Mouse (Mus musculus) kidney, embryonic 16.5 days (tissue): ENCODE measurements around the gene Pibf1. TPM values are rescaled to one million over a fixed set of nuclear protein-coding genes. Genes with fewer than 3 reads are reported as not detected.

Experiments used
- ATAC-seq: fragments of 200-750 bp; cut with Nextera tagmentation; 2 replicates; pipeline ENCODE4 v1.8.0; 2017; ENCODE audit warnings: moderate TSS enrichment; ENCODE audit not compliant: low FRiP score, low TSS enrichment
- H3K27ac ChIP-seq: fragments of 300-500 bp; sonication (generic); 2 replicates; pipeline ENCODE4 v1.5.1; 2014; ENCODE audit warnings: low read length
- H3K27me3 ChIP-seq: fragments of 300-500 bp; sonication (generic); 2 replicates; pipeline ENCODE4 v1.6.1; 2014; ENCODE audit warnings: low read length, control low read depth, mixed read lengths; ENCODE audit not compliant: insufficient read depth
- H3K36me3 ChIP-seq: fragments of 300-500 bp; sonication (generic); 2 replicates; pipeline ENCODE4 v1.6.1; 2014; ENCODE audit warnings: low read length, control low read depth, mixed read lengths; ENCODE audit not compliant: insufficient read depth
- H3K4me1 ChIP-seq: fragments of 300-500 bp; sonication (generic); 2 replicates; pipeline ENCODE4 v1.6.1; 2014; ENCODE audit warnings: low read length, control low read depth, mixed read lengths; ENCODE audit not compliant: insufficient read depth
- H3K4me2 ChIP-seq: fragments of 300-500 bp; sonication (generic); replicated peaks from 2 replicates; pipeline ENCODE4 v1.6.1; 2014; ENCODE audit warnings: low read depth, low read length
- H3K4me3 ChIP-seq: fragments of 300-500 bp; sonication (generic); 2 replicates; pipeline ENCODE4 v1.5.1; 2014; ENCODE audit warnings: mild to moderate bottlenecking, low read length
- H3K9ac ChIP-seq: fragments of 300-500 bp; sonication (generic); replicated peaks from 2 replicates; pipeline ENCODE4 v1.6.1; 2014; ENCODE audit warnings: low read length
- H3K9me3 ChIP-seq: fragments of 300-500 bp; sonication (generic); 2 replicates; pipeline ENCODE4 v1.6.1; 2016; ENCODE audit warnings: low read length, control low read depth
- WGBS: fragments of 180-500 bp; shearing (Covaris S2); extraction: QIAGEN DNeasy Blood & Tissue Kit; methylation state at CpG from one replicate; pipeline ENCODE4 v1.1.7; 2014; 5-methylcytosine and 5-hydroxymethylcytosine counted together
- polyA plus RNA-seq: library from polyadenylated mRNA; unstranded; fragments of >200 nt; fragmentation: Nextera tagmentation; extraction: Ambion mirVana; gene quantifications from 2 replicates; pipeline ENCODE4 v1.2.1, GENCODE M21; 2015

Pibf1 gene
- polyA plus RNA-seq, 1 experiment from 2014 or later = 18.4 TPM

- Histone ChIP-seq H3K4me3 (no peak overlapping the region), H3K9me3 (no peaks in the 10 kb centered on the region), H3K4me1 (no peaks in the 10 kb centered on the region), H3K27ac (no peak overlapping the region), H3K36me3 (peaks cover 45% of the 10 kb centered on the region), H3K9ac (no peak overlapping the region), H3K4me2 (no peak overlapping the region), H3K27me3 (no peaks in the 10 kb centered on the region)
- ATAC-seq = no peak
- WGBS = 85% methylated on average over 2 of the region's 2 CpGs
These were observed 7.4 kb downstream of the Pibf1 start for GRCm38 (mm10) chr14:99106671-99107070.

- WGBS = 74% methylated on average over 2 of the region's 2 CpGs
- Histone ChIP-seq H3K36me3 (peaks cover 48% of the 10 kb centered on the region), H3K9me3 (no peaks in the 10 kb centered on the region), H3K27me3 (no peaks in the 10 kb centered on the region), H3K4me1 (no peaks in the 10 kb centered on the region), H3K9ac (no peak overlapping the region), H3K4me3 (no peak overlapping the region), H3K27ac (no peak overlapping the region), H3K4me2 (no peak overlapping the region)
- ATAC-seq = no peak
These were observed 8.5 kb downstream of the Pibf1 start for GRCm38 (mm10) chr14:99107631-99108187.

GRCm38 (mm10) chr14:99108762-99109161 is 9.5 kb downstream of the Pibf1 start:
- no peaks in the 10 kb centered on the region for H3K9me3 ChIP-seq
- no peak overlapping the region for H3K4me3 ChIP-seq
- H3K36me3 ChIP-seq = peaks cover 42% of the 10 kb centered on the region
- WGBS = 81% methylated on average over 6 of the region's 6 CpGs
- no peak overlapping the region for H3K27ac ChIP-seq
- ATAC-seq = no peak; the same call in 1 of the 2 replicates
- H3K4me1 ChIP-seq = no peaks in the 10 kb centered on the region
- no peak overlapping the region for H3K4me2 ChIP-seq
- no peaks in the 10 kb centered on the region for H3K27me3 ChIP-seq
- H3K9ac ChIP-seq = no peak overlapping the region

- Histone ChIP-seq H3K9me3 (no peaks in the 10 kb centered on the region), H3K27me3 (no peaks in the 10 kb centered on the region), H3K4me3 (no peak overlapping the region), H3K4me2 (no peak overlapping the region), H3K27ac (no peak overlapping the region), H3K9ac (no peak overlapping the region), H3K4me1 (no peaks in the 10 kb centered on the region), H3K36me3 (peaks cover 17% of the 10 kb centered on the region)
- 77% methylated on average over 4 of the region's 4 CpGs for WGBS
- ATAC-seq = no peak
These were observed 18.4 kb downstream of the Pibf1 start for GRCm38 (mm10) chr14:99117576-99117975.

- no peak overlapping the region for H3K9ac ChIP-seq
- no peak overlapping the region for H3K4me2 ChIP-seq
- no peaks in the 10 kb centered on the region for H3K27me3 ChIP-seq
- no peak overlapping the region for H3K4me3 ChIP-seq
- H3K36me3 ChIP-seq = peaks cover 5% of the 10 kb centered on the region
- ATAC-seq = no peak
- 88% methylated on average over 11 of the region's 11 CpGs for WGBS
- no peaks in the 10 kb centered on the region for H3K4me1 ChIP-seq
- H3K9me3 ChIP-seq = no peaks in the 10 kb centered on the region
- H3K27ac ChIP-seq = no peak overlapping the region
These were observed 22.5 kb downstream of the Pibf1 start for GRCm38 (mm10) chr14:99121584-99122339.

- no peak overlapping the region for H3K9ac ChIP-seq
These were observed 24.9 kb downstream of the Pibf1 start for GRCm38 (mm10) chr14:99124076-99124475.

GRCm38 (mm10) chr14:99126713-99127112 is 27.5 kb downstream of the Pibf1 start:
- H3K9ac ChIP-seq = no peak overlapping the region
- H3K9me3 ChIP-seq = no peaks in the 10 kb centered on the region
- H3K4me1 ChIP-seq = no peaks in the 10 kb centered on the region
- ATAC-seq = no peak
- no peak overlapping the region for H3K4me2 ChIP-seq
- 0 out of 2 replicates have a peak, but pooled peaks cover 3% of the 10 kb centered on the region for H3K36me3 ChIP-seq
- H3K27ac ChIP-seq = no peak overlapping the region
- H3K27me3 ChIP-seq = no peaks in the 10 kb centered on the region
- WGBS = 89% methylated on average over 4 of the region's 4 CpGs
- no peak overlapping the region for H3K4me3 ChIP-seq

More at GRCm38 (mm10) chr14:99124076-99124475, 24.9 kb downstream of the Pibf1 start:
- WGBS = 87% methylated on average over 4 of the region's 4 CpGs
- Histone ChIP-seq H3K27me3 (no peaks in the 10 kb centered on the region), H3K4me3 (no peak overlapping the region), H3K9me3 (no peaks in the 10 kb centered on the region), H3K36me3 (no peaks in the 10 kb centered on the region), H3K4me1 (no peaks in the 10 kb centered on the region), H3K4me2 (no peak overlapping the region), H3K27ac (no peak overlapping the region)
- no peak for ATAC-seq

- Histone ChIP-seq H3K4me3 (no peak overlapping the region), H3K4me1 (no peaks in the 10 kb centered on the region), H3K4me2 (no peak overlapping the region), H3K27me3 (no peaks in the 10 kb centered on the region), H3K27ac (no peak overlapping the region), H3K9ac (no peak overlapping the region), H3K9me3 (no peaks in the 10 kb centered on the region), H3K36me3 (0 out of 2 replicates have a peak, but pooled peaks cover 4% of the 10 kb centered on the region)
- 69% methylated on average over 1 of the region's 1 CpGs for WGBS
- no peak for ATAC-seq
These were observed 28.3 kb downstream of the Pibf1 start for GRCm38 (mm10) chr14:99127509-99127908.

GRCm38 (mm10) chr14:99129050-99129449 is 29.8 kb downstream of the Pibf1 start:
- Histone ChIP-seq H3K9ac (no peak overlapping the region), H3K27me3 (no peaks in the 10 kb centered on the region), H3K4me2 (no peak overlapping the region), H3K27ac (no peak overlapping the region), H3K9me3 (no peaks in the 10 kb centered on the region), H3K4me1 (no peaks in the 10 kb centered on the region), H3K4me3 (no peak overlapping the region), H3K36me3 (0 out of 2 replicates have a peak, but pooled peaks cover 4% of the 10 kb centered on the region)
- WGBS = 90% methylated on average over 2 of the region's 2 CpGs
- no peak for ATAC-seq

GRCm38 (mm10) chr14:99134048-99134447 is 34.8 kb downstream of the Pibf1 start:
- no peaks in the 10 kb centered on the region for H3K9me3 ChIP-seq
- H3K27ac ChIP-seq = no peak overlapping the region
- no peak overlapping the region for H3K4me2 ChIP-seq
- no peak overlapping the region for H3K9ac ChIP-seq
- H3K27me3 ChIP-seq = no peaks in the 10 kb centered on the region
- 95% methylated on average over 2 of the region's 2 CpGs for WGBS
- H3K36me3 ChIP-seq = peaks cover 14% of the 10 kb centered on the region; the same call in 1 of the 2 replicates
- no peak overlapping the region for H3K4me3 ChIP-seq
- no peak for ATAC-seq
- no peaks in the 10 kb centered on the region for H3K4me1 ChIP-seq
